Mouse (Mus musculus) MEL-GATA-1-ER (cell line): ENCODE measurements around the gene Tenm3.

Experiments
- DNase-seq: peaks from one replicate; pipeline ENCODE4 v3.0.0-alpha.2; 2012; ENCODE audit warnings: low read depth; ENCODE audit errors: extremely low read depth

Gene Tenm3

GRCm38 (mm10) chr8:48281855-48282254 lies 561.9 kb downstream of the Tenm3 start:
- DNase-seq = no peak

DNA sequence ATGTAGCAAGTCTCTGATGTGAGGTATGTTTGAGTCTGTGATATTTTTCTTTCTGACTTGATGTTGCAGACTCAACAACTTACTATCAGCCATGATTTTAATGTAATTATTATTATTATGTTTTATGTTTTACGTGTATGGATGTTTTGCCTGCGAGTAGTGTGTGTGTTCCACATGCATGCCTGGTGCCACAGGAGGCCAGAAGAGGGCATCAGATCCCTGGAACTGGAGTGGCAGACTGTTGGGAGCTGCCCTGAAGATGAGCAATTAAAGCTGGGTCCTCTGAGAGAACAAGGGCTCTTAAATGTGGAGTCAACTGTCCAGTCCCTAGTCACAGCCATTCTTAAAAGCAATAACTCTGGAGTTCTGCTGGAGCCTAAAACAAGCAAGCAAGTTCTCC lies 564.4 kb downstream of the Tenm3 start:
- no peak for DNase-seq

DNA sequence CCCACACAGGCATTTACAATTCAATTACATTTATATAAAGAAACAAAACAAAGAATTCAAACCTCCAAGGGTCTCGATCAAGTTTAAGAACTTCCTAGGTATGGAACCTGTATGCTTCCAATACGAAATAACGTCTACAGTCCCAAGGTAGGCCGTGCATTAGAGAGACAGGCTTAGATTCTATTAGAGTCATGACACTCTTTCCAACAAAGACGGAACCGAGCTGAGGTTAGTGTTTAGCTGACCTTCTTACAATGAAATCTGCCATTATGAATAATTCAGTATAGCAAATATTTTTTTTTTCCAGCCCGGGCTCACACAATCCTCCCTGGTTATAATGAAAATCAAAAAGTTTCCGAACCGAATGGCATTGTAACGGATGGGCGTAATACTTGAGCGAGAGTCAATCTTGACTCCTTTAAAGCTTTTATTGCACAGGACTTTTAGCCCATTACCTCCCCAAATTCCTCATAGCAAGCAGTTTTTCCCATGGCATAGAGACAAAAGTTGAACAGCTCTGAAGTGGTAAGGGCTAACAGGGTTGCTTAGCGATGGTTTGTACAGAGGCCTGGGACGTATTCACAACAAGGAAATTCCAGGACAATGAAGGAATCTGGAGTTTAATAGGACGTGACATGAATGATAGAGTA lies 565.6 kb downstream of the Tenm3 start:
- DNase-seq = no peak

GRCm38 (mm10) chr8:48275066-48275465 lies 568.7 kb downstream of the Tenm3 start:
- DNase-seq = no peak

DNA sequence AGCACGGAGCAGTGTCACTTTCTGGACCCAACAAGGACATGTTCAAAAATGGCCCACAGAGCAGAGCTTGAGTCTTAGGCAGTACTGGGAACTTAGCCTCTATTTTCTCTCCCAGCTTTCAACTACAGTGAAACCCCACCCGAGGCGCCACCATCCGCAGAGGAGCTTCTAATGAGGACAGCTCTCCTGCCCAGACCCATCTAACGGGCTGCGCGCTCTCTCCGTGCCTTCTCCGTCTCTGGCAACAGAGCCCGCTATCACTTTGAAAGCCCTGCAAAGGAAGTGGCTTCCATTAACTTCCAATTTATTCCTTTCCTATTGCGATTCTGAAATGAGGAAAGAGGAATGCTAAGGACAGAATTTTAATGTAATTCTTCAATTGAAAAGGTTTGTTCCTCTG lies 569.2 kb downstream of the Tenm3 start:
- no peak for DNase-seq

- no peak for DNase-seq
These were observed 575.1 kb downstream of the Tenm3 start for GRCm38 (mm10) chr8:48268638-48269037.

- no peak for DNase-seq
These were observed 583.5 kb downstream of the Tenm3 start for GRCm38 (mm10) chr8:48260265-48260664.

- no peak for DNase-seq
These were observed 583.9 kb downstream of the Tenm3 start for GRCm38 (mm10) chr8:48259832-48260231.

DNA sequence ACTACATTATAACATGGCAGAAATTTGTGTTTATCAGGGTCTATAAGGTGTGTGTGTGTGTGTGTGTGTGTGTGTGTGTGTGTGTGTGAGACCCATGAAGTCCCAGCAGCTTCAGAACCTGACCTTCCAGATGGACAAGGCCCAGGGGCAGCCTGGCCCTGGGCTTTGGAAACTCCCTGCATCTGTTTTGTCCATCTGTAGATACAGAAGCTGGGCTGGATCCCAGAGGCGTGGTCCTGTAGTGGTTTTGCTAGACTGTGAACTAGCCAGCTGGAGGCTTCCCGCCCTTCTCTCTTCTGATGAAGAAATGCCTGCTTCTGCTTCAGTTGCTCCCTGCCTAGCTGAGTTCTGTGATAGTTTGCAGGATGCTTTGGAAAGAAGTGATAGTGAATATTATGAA lies 599.9 kb downstream of the Tenm3 start:
- DNase-seq = no peak

GRCm38 (mm10) chr8:48240917-48241531 lies 602.7 kb downstream of the Tenm3 start:
- no peak for DNase-seq

GRCm38 (mm10) chr8:48236968-48237367 lies 606.8 kb downstream of the Tenm3 start:
- DNase-seq = no peak

DNA sequence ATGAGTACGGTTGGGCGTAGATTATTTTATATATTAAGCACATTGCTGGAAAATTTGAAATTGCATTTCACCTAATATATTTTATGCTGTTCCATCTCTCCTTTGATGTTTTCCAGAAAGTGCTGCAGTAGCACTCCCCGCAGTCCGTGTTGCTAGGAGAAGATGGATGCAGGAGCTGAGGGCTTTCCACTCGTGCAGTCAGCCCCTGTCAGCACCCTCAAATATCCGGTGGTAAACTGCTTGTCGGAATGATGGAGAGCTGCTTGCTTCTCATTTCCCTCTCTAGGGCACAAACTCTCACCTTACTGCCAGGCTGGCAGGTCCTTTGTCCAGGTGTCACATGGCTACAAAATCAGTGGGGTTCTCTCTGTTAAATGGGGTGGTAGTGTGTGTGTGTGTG lies 610.8 kb downstream of the Tenm3 start:
- no peak for DNase-seq

DNA sequence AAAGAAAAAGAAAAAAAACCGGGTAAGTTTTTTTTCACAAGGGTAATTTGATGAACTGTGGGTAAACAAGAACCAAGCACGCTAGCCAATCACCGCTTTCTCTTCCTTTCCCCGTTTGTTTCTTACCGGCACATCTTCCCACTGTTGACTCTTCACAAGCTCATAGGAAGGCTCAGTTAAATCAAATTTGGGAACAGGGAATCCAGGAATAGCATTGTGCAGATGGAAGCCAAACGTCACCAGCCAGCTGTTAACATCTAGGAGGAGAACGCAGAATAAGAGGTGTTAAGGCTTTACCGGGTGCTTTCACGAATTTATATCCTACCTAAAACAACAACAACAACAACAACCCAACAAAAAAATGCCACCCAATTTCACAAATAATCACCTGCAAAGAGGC lies 611.9 kb downstream of the Tenm3 start:
- no peak for DNase-seq

DNA sequence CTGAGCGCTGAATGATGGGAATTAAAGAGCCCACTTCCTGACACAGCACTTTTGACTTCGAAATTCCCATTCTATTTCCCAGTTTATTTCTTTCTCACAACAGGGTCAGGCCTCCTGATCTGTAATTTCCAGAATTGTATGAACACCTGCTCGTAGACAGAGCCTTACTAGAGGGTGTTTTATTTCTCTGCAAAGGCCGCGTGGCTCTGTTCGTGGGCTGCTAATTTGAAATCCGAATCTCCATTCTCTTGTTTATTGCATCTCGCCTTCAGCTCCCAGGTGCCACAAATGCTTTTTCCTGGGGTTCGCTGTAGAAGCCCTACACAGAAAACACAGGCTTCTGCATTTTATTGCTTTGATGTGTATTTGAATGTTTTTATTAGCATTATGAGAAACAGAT lies 612.4 kb downstream of the Tenm3 start:
- DNase-seq = no peak

DNA sequence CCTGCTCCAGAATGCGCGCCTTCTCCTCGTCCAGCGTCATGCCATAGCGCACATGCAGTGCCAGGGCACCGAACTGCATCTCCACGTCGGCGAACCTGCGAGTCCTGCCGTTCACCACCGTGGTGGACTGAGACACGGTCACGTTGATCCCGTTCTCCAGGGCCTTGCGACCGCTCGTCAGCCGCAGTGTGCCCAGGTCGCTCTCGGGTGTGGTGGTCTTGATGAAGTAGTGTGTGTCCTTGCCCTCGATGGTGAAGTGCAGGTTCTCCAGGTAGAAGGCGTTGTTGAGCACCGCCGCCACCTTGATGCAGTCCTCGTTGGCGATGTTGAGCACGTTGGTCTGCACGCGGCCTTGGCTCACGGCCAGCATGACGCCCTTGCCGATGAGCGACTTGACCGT lies 615.1 kb downstream of the Tenm3 start:
- DNase-seq = no peak

- no peak for DNase-seq
These were observed 619.0 kb downstream of the Tenm3 start for GRCm38 (mm10) chr8:48224753-48225152.

DNA sequence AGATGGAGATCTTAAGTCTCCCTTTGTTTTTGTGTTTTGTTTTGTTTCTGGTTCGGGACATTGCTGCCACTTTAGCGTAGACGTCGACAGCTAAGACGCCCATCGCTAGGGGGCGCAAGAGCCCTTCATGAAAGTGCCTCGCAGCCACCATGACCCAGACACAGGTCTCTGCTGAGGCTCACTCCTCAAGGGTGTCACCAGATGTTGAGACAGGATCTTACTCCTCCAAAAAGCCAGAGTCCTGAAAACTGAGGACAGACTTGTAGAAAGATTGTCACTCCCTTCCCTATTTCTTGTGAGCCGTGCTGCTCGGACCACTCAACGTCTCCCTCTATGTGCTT lies 621.4 kb downstream of the Tenm3 start:
- no peak for DNase-seq

- no peak for DNase-seq
These were observed 621.9 kb downstream of the Tenm3 start for GRCm38 (mm10) chr8:48221724-48222428.

- no peak for DNase-seq
These were observed 622.4 kb downstream of the Tenm3 start for GRCm38 (mm10) chr8:48221304-48221703.

GRCm38 (mm10) chr8:48220529-48221181 lies 623.1 kb downstream of the Tenm3 start:
- DNase-seq = no peak

DNA sequence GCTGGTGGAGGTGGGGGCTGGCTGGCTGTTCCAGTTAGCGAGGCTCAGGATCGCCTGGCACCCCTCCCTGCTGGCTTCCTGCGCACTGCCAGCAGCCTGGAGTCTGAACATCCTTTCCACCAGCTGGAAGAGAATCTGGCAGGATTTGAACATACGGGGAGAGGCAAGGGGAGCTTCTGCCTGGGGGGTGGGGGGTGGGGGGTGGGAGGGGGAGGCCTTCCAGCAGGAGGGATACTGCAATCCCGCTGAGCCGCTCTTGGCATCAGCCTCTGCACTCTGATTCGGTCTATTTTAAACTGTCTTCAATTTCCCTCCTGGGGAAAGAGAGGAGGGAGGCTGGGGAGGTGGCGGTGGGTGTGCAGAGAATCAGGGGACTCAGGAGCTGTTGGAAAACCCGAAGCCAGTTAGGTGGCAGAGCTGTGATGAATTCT lies 628.7 kb downstream of the Tenm3 start:
- DNase-seq = no peak

- DNase-seq = no peak
These were observed 629.4 kb downstream of the Tenm3 start for GRCm38 (mm10) chr8:48214386-48214785.
